In the genomic region with DNA sequence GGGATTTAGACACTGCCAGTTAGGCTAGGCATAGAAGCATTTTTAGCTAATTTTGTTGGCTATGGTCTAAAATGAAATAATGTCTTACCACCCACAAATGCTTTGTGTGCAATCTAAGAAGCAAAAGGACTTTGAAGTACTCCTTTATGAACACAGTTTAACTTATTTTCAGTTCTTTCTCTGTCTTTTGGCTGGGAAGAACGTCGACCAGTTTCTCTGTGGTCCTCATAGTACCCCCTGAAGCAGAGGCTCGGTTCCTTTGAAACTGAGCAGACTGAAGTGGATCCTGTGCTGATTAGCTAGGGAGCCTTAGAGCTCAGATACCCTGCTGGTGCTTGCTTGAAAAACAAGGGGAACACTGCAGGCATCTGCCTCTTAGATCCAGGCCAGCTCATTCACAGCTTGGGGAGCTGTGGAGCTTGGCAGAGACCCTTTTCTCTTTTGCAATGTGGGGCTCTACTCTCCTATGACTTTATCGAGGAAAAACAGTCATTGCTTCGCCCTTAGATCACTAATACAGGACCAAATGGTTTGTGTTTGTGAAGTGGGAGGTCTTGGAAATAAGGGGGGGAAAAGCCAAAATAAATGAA, we compare ENCODE assay signal across 8 mouse cellular contexts. TPM values are rescaled to one million over a fixed set of nuclear protein-coding genes. Genes with fewer than 3 reads are reported as not detected.
DNase-seq lines count a peak whose midpoint lies in the region; ATAC-seq lines count a peak whose summit lies in the region.

No protein-coding gene starts in this region.

- H3K9ac ChIP-seq in heart, embryonic 11.5 days (ENCODE audit: low read depth, low read length) = no peak overlapping the region

- no peaks in the 10 kb centered on the region for H3K9me3 ChIP-seq in heart, embryonic 11.5 days (replicated peaks; ENCODE audit: control insufficient read depth, low read length)

- ATAC-seq in heart, embryonic 11.5 days (replicated peaks; ENCODE audit: insufficient number of reproducible peaks, low FRiP score, low TSS enrichment) = no peak
- ATAC-seq in erythroid progenitor cell, adult 5-6 weeks (replicated peaks; ENCODE audit: low FRiP score, poor library complexity, severe bottlenecking) = no peak

- H3K27me3 ChIP-seq in heart, embryonic 11.5 days (ENCODE audit: control insufficient read depth, insufficient read depth, low read length) = peaks cover 15% of the 10 kb centered on the region

- H3K36me3 ChIP-seq in heart, embryonic 11.5 days (ENCODE audit: control insufficient read depth, insufficient read depth, low read length) = no peaks in the 10 kb centered on the region

- no peak overlapping the region for H3K4me3 ChIP-seq in heart, embryonic 11.5 days (ENCODE audit: low read depth, low read length)

- DNase-seq in heart, adult 11 months = peak; percentile 97
- DNase-seq in urinary bladder, postnatal 14 days (ENCODE audit: low spot score) = peak; percentile 6
- DNase-seq in urinary bladder, postnatal 10 days (ENCODE audit: low spot score) = no peak
- peak; percentile 25 to 43 for DNase-seq in layer of hippocampus, postnatal 10 days (ENCODE audit: low spot score in 2 of 2)
- DNase-seq in adrenal gland, postnatal 25 days = no peak
- DNase-seq in cerebellum, adult 11-12 months = no peak

- 7% methylated on average over 5 of the region's 5 CpGs for WGBS in heart, embryonic 11.5 days (ENCODE audit: insufficient replicate concordance)

- H3K27ac ChIP-seq in heart, embryonic 11.5 days (ENCODE audit: low read depth, low read length) = no peak overlapping the region

- H3K4me2 ChIP-seq in heart, embryonic 11.5 days = no peak overlapping the region

- H3K4me1 ChIP-seq in heart, embryonic 11.5 days (ENCODE audit: control insufficient read depth, insufficient read depth, low read length) = no peaks in the 10 kb centered on the region

RNA-seq across cellular contexts. Expression of gene Lepr, which starts 1.9 kb away (rescaled TPM):
- 1.6 and 1.8 TPM in 2 replicates for polyA plus RNA-seq in heart, embryonic 11.5 days (2014; fragmentation: Nextera tagmentation; extraction: Ambion mirVana)
- 1 to 10 TPM; 3.7 to 5.6 TPM for total RNA-seq in layer of hippocampus, postnatal 10 days (2021)
- 11.8 and 14.5 TPM in 2 replicates for total RNA-seq in adrenal gland, postnatal 25 days (2021)
- total RNA-seq in erythroid progenitor cell, adult 5-6 weeks (2015; ENCODE audit: low replicate concordance) = 1.3 and 3.2 TPM in 2 replicates
- total RNA-seq in erythroid progenitor cell, adult 5-6 weeks (2017; ENCODE audit: low replicate concordance) = 2.8 and 4.1 TPM in 2 replicates

Comparison
In these comparisons a context has a peak if more than half of its experiments do, and no peak if none do; other contexts are left out.
1. DNase-seq: peak in heart, adult 11 months (single experiment), urinary bladder, postnatal 14 days (single experiment) and layer of hippocampus, postnatal 10 days (2 of 2); none in urinary bladder, postnatal 10 days (single experiment), adrenal gland, postnatal 25 days (single experiment) and cerebellum, adult 11-12 months (single experiment).